Mouse (Mus musculus) lung, postnatal 0 days (tissue): ENCODE results near the gene Bahcc1.

Source experiments
- CTCF ChIP-seq: IDR thresholded peaks from 2 replicates; pipeline ENCODE4 v1.5.1; 2016; ENCODE audit warnings: antibody characterized with exemption, mild to moderate bottlenecking
- EP300 ChIP-seq: IDR thresholded peaks from 2 replicates; pipeline ENCODE4 v1.6.1; 2016; ENCODE audit warnings: antibody characterized with exemption, mild to moderate bottlenecking, control low read depth

GRCm38 (mm10) chr11:120216540-120217324, 16.0 kb upstream of the Bahcc1 start:
- TF ChIP-seq EP300 (no peak), CTCF (no peak)
